Mouse (Mus musculus) heart, adult 2 months (tissue): ENCODE results near the gene Slco3a1. TPM values are rescaled to one million over a fixed set of nuclear protein-coding genes. Genes with fewer than 3 reads are reported as not detected.
"Not testable (repeated sequence)": the region's sequence is repeated elsewhere in the genome, so short reads cannot be mapped to it uniquely, and the experiment has no call there.

ENCODE experiments used
- DNase-seq, 2 experiments: peaks; one replicate each; pipeline ENCODE4 v3.0.0; 2021
- H3K27ac ChIP-seq: fragments of 200-600 bp; 2 replicates; pipeline ENCODE4 v1.8.1; 2022
- H3K27me3 ChIP-seq: fragments of 200-500 bp; 2 replicates; pipeline ENCODE4 v1.6.1; 2012; ENCODE audit warnings: mild to moderate bottlenecking, low read length, inconsistent platforms, mixed read lengths; ENCODE audit not compliant: control insufficient read depth, insufficient read depth
- H3K36me3 ChIP-seq: fragments of 200-500 bp; 2 replicates; pipeline ENCODE4 v1.6.1; 2012; ENCODE audit warnings: low read length, inconsistent platforms; ENCODE audit not compliant: control insufficient read depth, insufficient read depth
- H3K4me1 ChIP-seq: fragments of 200-500 bp; 2 replicates; pipeline ENCODE4 v1.6.1; 2011; ENCODE audit warnings: low read length; ENCODE audit not compliant: control insufficient read depth, insufficient read depth
- H3K4me3 ChIP-seq: fragments of 200-600 bp; 2 replicates; pipeline ENCODE4 v1.8.1; 2022
- H3K79me2 ChIP-seq: fragments of 200-500 bp; replicated peaks from 2 replicates; pipeline ENCODE4 v1.6.1; 2012; ENCODE audit warnings: mild to moderate bottlenecking, inconsistent platforms, low read length, moderate library complexity, mixed read lengths; ENCODE audit not compliant: control insufficient read depth, insufficient read depth
- H3K9ac ChIP-seq: fragments of 200-500 bp; 2 replicates; pipeline ENCODE4 v1.6.1; 2012; ENCODE audit warnings: low read depth, mild to moderate bottlenecking, control low read depth, inconsistent platforms, low read length, mixed read lengths
- CTCF ChIP-seq: fragments of 200-600 bp; IDR thresholded peaks from 2 replicates; pipeline ENCODE4 v1.8.1; 2022; ENCODE audit warnings: antibody characterized with exemption, mild to moderate bottlenecking, moderate library complexity
- EP300 ChIP-seq: fragments of 200-500 bp; IDR thresholded peaks from 2 replicates; pipeline ENCODE4 v1.6.1; 2011; ENCODE audit warnings: low read depth, low read length, control low read depth; ENCODE audit not compliant: insufficient read depth
- POLR2A ChIP-seq: fragments of 200-500 bp; IDR thresholded peaks from 2 replicates; pipeline ENCODE4 v1.6.1; 2011; ENCODE audit warnings: mild to moderate bottlenecking, low read depth, low read length, control low read depth; ENCODE audit not compliant: insufficient read depth
- WGBS: fragments of 180-500 bp; shearing (Covaris S2); methylation state at CpG from one replicate; pipeline ENCODE4 v1.1.7; 2018; 5-methylcytosine and 5-hydroxymethylcytosine counted together
- intact Hi-C: fragments of 180-260 bp; cut with DNase I; formaldehyde crosslinking; loops from one replicate; pipeline ENCODE4 v1.15.1; 2025
- polyA plus RNA-seq: library from polyadenylated mRNA; depleted of rRNA; stranded (reverse); fragments of >200 nt; gene quantifications from 2 replicates; pipeline ENCODE4 v1.2.3, GENCODE M21; 2012
- total RNA-seq, 2 experiments: library from RNA; stranded (reverse); gene quantifications; 2 replicates each; pipeline ENCODE4 v1.2.3; 2021

Gene Slco3a1
- total and polyA plus RNA-seq, 3 experiments, result 93.1 to 146 (median 124) TPM

DNA sequence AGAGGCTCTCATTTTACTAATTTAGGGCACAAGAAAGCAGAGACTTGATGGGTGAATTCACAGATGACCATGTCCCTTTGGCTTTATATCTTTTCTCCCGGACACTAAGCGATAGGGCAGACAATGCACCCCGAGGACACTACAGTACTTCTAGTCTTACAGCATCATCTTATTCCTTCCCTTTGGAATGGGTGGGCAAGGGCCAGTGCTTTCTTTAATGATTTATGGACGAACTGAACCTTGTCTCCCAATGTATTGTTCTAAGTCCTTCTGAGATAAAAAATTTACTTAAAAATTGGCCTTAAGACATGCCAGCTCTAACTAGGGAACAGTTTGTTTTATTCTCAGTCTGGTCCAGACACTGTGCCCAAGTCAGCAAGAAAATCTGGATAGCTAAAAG is 134.9 kb downstream of the Slco3a1 start:
- WGBS, result 89% methylated on average over 4 of the region's 4 CpGs
- Histone ChIP-seq H3K9ac (no peak overlapping the region), H3K27me3 (no peaks in the 10 kb centered on the region), H3K4me3 (no peak overlapping the region), H3K4me1 (peaks cover 19% of the 10 kb centered on the region), H3K27ac (no peak overlapping the region), H3K79me2 (no peaks in the 10 kb centered on the region), H3K36me3 (no peaks in the 10 kb centered on the region; the same call in 1 of the 2 replicates)
- no peak for DNase-seq
- intact Hi-C loops, result no loop called here
- TF ChIP-seq POLR2A (no peak), EP300 (no peak), CTCF (no peak)

DNA sequence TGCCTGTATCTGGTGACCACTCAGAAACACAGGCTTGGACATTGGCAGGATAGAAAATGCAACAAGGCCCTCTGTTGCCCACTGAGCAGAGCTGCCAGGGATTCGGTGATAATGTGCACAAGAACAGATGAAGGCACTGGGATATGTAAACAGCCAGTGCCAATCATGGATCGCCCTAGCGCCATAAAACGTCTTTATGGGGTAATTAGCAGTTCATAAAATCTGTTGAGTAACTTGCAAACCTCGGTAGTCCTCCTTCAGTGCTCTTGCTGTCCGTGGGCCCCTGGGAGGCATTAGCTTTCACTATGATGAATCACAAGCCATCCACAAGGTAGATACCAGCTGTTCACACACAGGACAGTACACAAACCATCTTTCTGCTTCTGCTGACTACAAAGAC is 137.6 kb downstream of the Slco3a1 start:
- H3K4me3 ChIP-seq, result no peak overlapping the region
- peaks cover 2% of the 10 kb centered on the region; the same call in 1 of the 2 replicates for H3K36me3 ChIP-seq
- DNase-seq, result no peak
- TF ChIP-seq CTCF (no peak), EP300 (no peak), POLR2A (no peak)
- H3K27me3 ChIP-seq, result no peaks in the 10 kb centered on the region
- no peaks in the 10 kb centered on the region for H3K79me2 ChIP-seq
- H3K27ac ChIP-seq, result no peak overlapping the region
- H3K4me1 ChIP-seq, result peaks cover 21% of the 10 kb centered on the region
- intact Hi-C loops, result no loop called here
- no peak overlapping the region for H3K9ac ChIP-seq
- WGBS, result 88% methylated on average over 6 of the region's 6 CpGs

DNA sequence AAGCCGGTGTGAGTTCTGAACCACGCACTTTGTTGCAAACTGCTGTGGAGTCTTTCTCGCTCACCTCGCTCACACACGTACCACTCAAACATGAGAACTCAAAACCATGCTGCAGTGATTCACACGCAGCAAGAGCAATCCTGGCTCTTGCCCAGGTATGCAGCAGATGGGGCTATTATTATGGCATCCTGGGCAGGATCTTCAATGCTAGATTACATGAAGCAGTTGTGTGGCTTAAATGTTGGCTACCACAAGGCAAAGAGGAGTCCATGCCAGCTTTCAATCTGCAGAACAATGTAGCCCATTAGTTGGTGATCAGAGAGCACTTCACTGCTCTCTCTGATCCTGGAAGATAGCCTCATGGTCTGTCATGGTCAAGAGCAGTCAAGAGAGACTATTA is 139.3 kb downstream of the Slco3a1 start:
- no peak overlapping the region for H3K27ac ChIP-seq
- H3K9ac ChIP-seq, result no peak overlapping the region
- intact Hi-C loops, result no loop called here
- peaks cover 4% of the 10 kb centered on the region for H3K36me3 ChIP-seq
- H3K4me1 ChIP-seq, result peaks cover 18% of the 10 kb centered on the region
- 89% methylated on average over 6 of the region's 6 CpGs for WGBS
- no peak for DNase-seq
- H3K27me3 ChIP-seq, result no peaks in the 10 kb centered on the region
- TF ChIP-seq CTCF (no peak), EP300 (no peak), POLR2A (no peak)
- H3K79me2 ChIP-seq, result no peaks in the 10 kb centered on the region
- no peak overlapping the region for H3K4me3 ChIP-seq

DNA sequence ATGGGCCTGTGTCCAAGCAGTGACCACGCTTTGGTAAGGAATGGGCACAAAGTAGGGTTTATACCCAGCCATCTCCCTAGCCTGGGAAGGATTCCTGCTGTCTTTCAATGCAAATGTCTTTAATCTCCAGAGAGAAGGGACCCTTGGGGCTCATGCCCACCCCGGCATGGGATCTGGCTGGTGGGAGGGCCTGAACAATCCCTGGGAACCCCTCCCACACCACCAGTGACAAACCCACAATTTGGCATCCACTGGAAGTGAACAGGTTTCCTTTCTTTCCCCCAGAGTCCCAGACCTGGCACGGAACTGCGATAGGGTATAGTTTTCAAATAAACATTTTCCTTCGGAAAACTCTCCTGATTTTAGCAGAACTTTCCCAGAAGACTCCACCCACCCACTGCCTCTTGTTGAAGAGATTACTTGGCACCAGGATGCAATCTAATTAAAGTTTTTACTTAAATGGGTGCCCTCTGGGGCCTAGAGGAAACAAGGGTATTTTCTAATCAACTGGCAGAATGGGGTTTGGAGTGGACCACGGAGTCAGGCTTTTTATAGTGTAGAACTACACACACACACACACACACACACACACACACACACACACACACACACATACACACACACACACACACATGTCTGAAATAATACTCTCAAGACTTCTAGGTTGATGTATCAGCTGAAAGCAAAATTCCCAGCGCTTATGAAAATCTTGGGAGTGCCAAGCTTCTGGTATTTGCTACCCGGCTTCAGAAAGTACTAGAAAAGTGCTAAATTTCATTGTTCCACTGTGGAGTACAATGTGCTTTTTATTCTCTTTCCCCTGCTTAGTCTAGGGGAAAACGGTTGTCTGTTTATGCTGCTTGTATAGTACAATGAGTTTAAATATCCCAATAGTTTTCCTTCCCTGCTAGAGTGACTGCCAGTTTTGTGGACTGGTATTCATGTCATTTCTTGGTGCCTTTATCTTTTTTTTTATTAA is 140.6 kb downstream of the Slco3a1 start:
- TF ChIP-seq POLR2A, result no peak
- no peak for TF ChIP-seq EP300
- intact Hi-C loops, result no loop called here
- no peaks in the 10 kb centered on the region for H3K27me3 ChIP-seq
- no peak overlapping the region for H3K9ac ChIP-seq
- no peak for DNase-seq
- peaks cover 25% of the 10 kb centered on the region for H3K4me1 ChIP-seq
- 47% methylated on average over 9 of the region's 9 CpGs for WGBS
- H3K27ac ChIP-seq, result peak overlapping the region; percentile 48
- H3K36me3 ChIP-seq, result peaks cover 14% of the 10 kb centered on the region
- no peaks in the 10 kb centered on the region for H3K79me2 ChIP-seq
- no peak overlapping the region for H3K4me3 ChIP-seq

DNA sequence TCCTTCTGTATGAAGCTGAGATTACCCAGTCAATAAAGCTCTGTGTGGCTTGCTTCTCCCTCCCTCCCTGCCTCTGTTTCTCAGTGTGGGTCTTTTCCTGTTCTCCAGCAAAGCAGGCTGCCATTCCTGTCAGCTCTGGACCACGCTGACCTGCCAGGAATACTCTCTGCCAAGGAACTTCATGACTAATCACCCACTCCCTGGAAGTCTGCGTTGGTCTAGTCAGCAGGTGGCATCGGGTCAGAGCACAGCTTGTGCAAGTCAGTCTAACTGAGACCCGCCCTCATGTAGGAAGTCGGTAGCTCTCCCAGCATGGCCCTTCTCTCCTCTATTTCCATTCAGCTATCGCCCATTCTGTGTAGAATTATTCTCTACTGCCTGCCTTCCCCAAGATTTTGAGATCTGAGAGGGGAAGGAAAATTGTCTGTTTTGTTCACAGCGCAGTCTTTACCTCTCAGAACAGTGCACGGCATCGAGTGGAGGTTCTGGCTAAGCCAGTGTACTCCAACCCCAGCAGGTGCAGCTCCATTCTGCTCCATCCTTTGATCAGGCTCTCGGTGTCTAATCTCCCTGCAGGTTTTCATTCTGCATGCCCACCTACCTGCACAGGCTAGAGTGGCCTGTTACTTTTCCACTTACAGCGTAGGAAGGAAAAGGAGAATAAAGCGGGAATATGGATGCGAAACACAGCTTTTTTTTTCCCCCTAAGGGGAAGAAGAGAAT is 145.8 kb downstream of the Slco3a1 start:
- Histone ChIP-seq H3K36me3 (peaks cover 14% of the 10 kb centered on the region), H3K4me3 (no peak overlapping the region), H3K79me2 (no peaks in the 10 kb centered on the region; the same call in 1 of the 2 replicates), H3K27ac (peak overlapping the region; percentile 66), H3K27me3 (no peaks in the 10 kb centered on the region), H3K4me1 (peaks cover 29% of the 10 kb centered on the region), H3K9ac (no peak overlapping the region)
- 58% methylated on average over 13 of the region's 13 CpGs for WGBS
- TF ChIP-seq EP300, result peak; percentile 88
- peak; percentile 51 for TF ChIP-seq POLR2A
- no peak for TF ChIP-seq CTCF
- intact Hi-C loops, result no loop called here
- peak; percentile 44 to 76 for DNase-seq

DNA sequence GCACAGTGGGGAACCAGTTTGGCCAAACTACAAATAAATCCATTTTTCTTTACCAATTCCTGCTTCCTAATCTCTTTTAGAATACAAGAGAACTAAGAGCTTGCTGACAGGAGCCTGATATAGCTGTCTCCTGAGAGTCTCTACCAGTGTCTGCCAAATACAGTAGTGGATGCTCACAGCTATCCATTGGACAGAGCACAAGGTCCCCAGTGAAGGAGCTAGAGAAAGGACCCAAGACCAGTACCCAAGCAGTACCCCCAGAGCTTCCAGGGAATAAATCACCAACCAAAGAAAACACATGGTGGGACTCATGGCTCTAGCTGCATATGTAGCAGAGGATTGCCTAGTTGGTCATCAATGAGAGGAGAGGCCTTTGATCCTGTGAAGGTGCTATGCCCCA is 146.7 kb downstream of the Slco3a1 start:
- peaks cover 23% of the 10 kb centered on the region for H3K4me1 ChIP-seq
- intact Hi-C loops, H3K27ac ChIP-seq, H3K27me3 ChIP-seq, H3K79me2 ChIP-seq, H3K4me3 ChIP-seq, DNase-seq, H3K9ac ChIP-seq: not testable (repeated sequence)
- H3K36me3 ChIP-seq, result peaks cover 13% of the 10 kb centered on the region
